Mouse (Mus musculus): ENCODE results near the gene Tecpr2. TPM values are rescaled to one million over a fixed set of nuclear protein-coding genes. Genes with fewer than 3 reads are reported as not detected.

The Tecpr2 gene
- polyA plus RNA-seq, 1 experiment: 20.2 TPM

DNA sequence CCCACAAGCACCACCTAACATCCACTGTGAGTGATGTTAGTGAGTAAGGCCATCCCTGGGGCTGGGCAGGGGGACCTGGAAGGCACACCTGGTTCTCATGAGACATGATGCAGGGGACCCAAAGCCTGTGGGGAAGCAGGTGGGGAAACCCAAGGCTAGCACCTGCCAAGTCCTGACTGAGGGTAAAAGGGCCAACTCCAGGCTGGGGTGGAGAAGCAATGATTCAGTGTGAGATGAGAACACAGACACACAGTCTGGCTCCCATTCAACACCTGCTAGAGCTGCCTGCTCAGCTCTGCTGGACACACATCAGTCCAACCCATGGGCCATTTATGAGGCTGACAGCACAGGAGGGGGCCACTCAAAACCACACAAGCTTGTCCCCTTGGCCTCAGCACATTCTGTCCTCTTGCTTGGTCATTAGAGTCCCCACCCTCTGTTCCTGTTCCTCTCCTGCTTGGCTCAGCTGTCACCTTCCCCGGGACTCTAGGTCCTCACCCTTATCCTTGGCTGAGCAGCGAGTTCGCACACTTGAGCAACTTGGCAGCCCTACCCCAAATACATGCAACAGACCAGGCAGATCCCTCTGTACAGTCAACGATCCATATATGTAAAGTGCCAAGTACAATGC, 86.9 kb downstream of the Tecpr2 start:
- peak in 1 of 2 experiments; percentile 34 for DNase-seq
- WGBS: 33% methylated on average over 4 of the region's 4 CpGs
- H3K27me3 ChIP-seq (ENCODE audit: control insufficient read depth, insufficient read depth, low read length): no peaks in the 10 kb centered on the region
- H3K4me3 ChIP-seq (replicated peaks; ENCODE audit: insufficient read depth, low read depth, low read length): peak overlapping the region; percentile 6
- H3K27ac ChIP-seq (ENCODE audit: insufficient read depth, low read length): no peak overlapping the region
- H3K4me1 ChIP-seq (ENCODE audit: control insufficient read depth, insufficient read depth, low read length): peaks cover 40% of the 10 kb centered on the region
- no peak for TF ChIP-seq CTCF (IDR thresholded peaks at IDR 0.05; ENCODE audit: borderline replicate concordance, insufficient read depth, low read depth, low read length)
- no peak for TF ChIP-seq POLR2A (IDR thresholded peaks at IDR 0.05; ENCODE audit: borderline replicate concordance, insufficient read depth, low read length)

DNA sequence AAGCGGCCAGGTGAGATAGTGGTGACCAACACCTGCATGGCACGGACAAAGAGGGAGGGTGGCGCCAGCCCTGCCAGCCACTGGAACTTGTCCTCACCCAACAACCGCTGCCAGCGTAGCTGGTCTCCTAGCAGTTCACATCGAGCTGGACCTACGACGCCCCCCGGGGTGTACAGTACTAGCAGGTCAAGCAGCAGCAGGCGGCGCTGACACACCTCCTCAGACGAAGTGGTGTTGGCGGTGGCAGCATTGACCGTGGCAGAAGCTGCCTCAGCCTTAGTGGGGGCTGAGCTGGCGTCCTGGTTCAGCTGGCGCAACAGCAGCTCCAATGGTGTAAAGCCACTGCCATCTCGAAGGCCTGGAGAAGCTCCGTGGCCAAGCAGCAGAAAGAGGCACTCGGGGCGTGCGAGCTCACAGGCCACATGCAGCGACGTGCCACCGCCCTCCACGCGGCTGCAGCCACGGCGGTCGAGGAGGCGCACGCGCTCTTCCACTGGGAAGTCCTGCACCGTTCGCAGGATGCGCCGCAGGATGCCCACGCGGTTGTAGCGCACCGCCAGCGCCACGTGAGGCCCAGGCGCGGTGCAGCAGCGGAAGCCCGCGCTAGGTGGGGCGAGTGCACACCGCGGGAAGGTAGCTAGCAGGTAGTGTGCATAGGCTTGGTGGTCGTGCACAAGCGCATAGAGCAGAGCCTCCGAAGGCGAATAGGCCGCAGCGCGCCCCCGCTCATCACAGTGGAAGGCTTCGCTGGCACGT, 87.7 kb downstream of the Tecpr2 start:
- TF ChIP-seq POLR2A (IDR thresholded peaks at IDR 0.05; ENCODE audit: borderline replicate concordance, insufficient read depth, low read length) (no peak), CTCF (IDR thresholded peaks at IDR 0.05; ENCODE audit: borderline replicate concordance, insufficient read depth, low read depth, low read length) (no peak)
- peaks cover 40% of the 10 kb centered on the region for H3K4me1 ChIP-seq (ENCODE audit: control insufficient read depth, insufficient read depth, low read length)
- no peak overlapping the region for H3K4me3 ChIP-seq (replicated peaks; ENCODE audit: insufficient read depth, low read depth, low read length)
- DNase-seq: no peak
- H3K27me3 ChIP-seq (ENCODE audit: control insufficient read depth, insufficient read depth, low read length): no peaks in the 10 kb centered on the region
- WGBS: 93% methylated on average over 60 of the region's 60 CpGs
- no peak overlapping the region for H3K27ac ChIP-seq (ENCODE audit: insufficient read depth, low read length)

- TF ChIP-seq CTCF (IDR thresholded peaks at IDR 0.05; ENCODE audit: borderline replicate concordance, insufficient read depth, low read depth, low read length): no peak
- no peak for TF ChIP-seq POLR2A (IDR thresholded peaks at IDR 0.05; ENCODE audit: borderline replicate concordance, insufficient read depth, low read length)
- 88% methylated on average over 18 of the region's 18 CpGs for whole genome bisulfite sequencing
- no peaks in the 10 kb centered on the region for H3K27me3 ChIP-seq (ENCODE audit: control insufficient read depth, insufficient read depth, low read length)
- DNase-seq: peak; percentile 30 to 38
- H3K27ac ChIP-seq (ENCODE audit: insufficient read depth, low read length): peak overlapping the region; percentile 97
- H3K4me1 ChIP-seq (ENCODE audit: control insufficient read depth, insufficient read depth, low read length): peaks cover 40% of the 10 kb centered on the region
- H3K4me3 ChIP-seq (replicated peaks; ENCODE audit: insufficient read depth, low read depth, low read length): peak overlapping the region; percentile 92
Observed at GRCm38 (mm10) chr12:110977345-110977733, 88.3 kb downstream of the Tecpr2 start.

DNA sequence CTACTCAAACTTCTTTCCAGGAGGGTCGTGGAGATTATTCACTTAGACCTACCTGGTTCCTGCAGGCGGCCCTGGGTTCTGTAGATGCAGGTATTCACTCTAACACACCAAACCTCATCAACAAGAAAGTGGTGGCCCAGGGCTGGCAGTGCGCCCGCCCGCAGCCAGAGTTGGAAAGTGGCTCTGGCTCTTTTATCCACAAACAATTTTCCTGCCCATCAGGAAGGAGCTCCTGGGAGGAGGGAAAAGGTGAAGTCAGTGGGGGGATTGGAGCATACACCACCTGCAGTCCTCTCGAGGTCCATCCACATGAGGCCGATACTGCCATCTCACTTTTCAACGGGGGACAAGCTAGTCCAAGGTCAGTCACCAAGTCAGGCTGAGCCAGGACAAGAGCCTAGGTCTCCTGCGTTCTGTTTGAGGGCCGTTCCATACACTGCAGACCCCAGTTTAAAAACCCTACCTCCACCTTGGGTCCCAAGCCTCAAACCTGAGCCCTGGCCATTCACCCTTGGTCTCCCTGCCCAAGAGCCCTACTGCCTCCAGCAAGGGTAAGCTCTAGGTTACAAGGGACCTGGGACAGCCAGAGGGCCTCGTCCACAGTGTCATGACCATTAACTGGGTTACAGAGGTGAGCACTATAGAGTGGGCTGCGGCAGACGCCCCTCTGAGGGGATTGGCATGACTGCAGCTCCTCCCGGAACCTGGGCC, 89.0 kb downstream of the Tecpr2 start:
- TF ChIP-seq CTCF (IDR thresholded peaks at IDR 0.05; ENCODE audit: borderline replicate concordance, insufficient read depth, low read depth, low read length): no peak
- TF ChIP-seq POLR2A (IDR thresholded peaks at IDR 0.05; ENCODE audit: borderline replicate concordance, insufficient read depth, low read length): no peak
- Histone ChIP-seq H3K27ac (ENCODE audit: insufficient read depth, low read length) (peak overlapping the region; percentile 97), H3K4me1 (ENCODE audit: control insufficient read depth, insufficient read depth, low read length) (peaks cover 40% of the 10 kb centered on the region), H3K4me3 (replicated peaks; ENCODE audit: insufficient read depth, low read depth, low read length) (peak overlapping the region; percentile 92), H3K27me3 (ENCODE audit: control insufficient read depth, insufficient read depth, low read length) (no peaks in the 10 kb centered on the region)
- peak; percentile 67 to 70 for DNase-seq
- WGBS: 19% methylated on average over 14 of the region's 14 CpGs

DNA sequence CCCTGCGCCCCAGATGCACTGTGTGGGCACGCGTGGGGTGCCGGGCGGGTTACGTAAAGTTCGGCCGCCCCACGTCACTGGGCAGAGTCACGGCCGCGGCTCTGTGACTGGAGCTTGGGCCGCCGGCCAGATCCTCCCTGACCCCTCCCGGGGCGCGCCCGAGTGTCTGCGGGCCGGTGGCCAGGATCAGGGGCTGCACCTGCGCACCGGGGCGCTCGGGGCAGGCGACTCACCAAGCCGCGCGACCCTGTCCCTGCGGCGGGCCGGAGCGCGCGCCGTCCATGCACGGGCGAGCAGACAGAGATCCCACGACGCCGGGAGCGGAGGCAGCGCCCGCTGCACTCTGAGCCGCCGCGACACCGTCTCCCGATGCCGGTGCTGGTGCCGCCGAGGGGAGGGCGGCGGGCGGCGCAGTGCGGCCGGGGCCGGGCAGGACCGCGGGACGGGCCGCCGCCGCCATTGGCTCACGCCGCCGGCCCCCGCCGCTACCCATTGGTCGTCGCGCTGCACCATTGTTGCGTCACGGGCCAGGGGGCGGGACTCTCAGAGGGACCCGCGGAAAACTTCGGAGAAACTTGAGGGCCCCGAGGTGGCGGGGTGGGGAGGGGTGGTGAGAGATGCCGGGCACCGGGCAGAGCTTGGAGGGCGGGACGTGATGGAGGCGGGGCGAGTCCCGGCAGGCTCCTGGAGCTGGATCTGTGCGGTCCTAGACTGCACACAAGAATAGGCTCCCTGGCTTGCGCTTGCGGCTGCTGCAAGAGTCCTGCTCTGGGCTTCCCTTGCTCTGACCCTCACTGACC, 89.7 kb downstream of the Tecpr2 start, which contains the start of gene Ankrd9:
Ankrd9 (minus strand) TSS at position 434 of the 800 bp plus-strand sequence.
- H3K4me1 ChIP-seq (ENCODE audit: control insufficient read depth, insufficient read depth, low read length): peaks cover 37% of the 10 kb centered on the region
- TF ChIP-seq POLR2A (IDR thresholded peaks at IDR 0.05; ENCODE audit: borderline replicate concordance, insufficient read depth, low read length): peak; percentile 55
- TF ChIP-seq CTCF (IDR thresholded peaks at IDR 0.05; ENCODE audit: borderline replicate concordance, insufficient read depth, low read depth, low read length): no peak
- H3K27ac ChIP-seq (ENCODE audit: insufficient read depth, low read length): peak within 1 kb of the TSS; percentile 97
- WGBS: under 1% methylated on average over 88 of the region's 90 CpGs
- peak; percentile 93 for DNase-seq
- H3K4me3 ChIP-seq (replicated peaks; ENCODE audit: insufficient read depth, low read depth, low read length): peak within 1 kb of the TSS; percentile 92
- no peaks in the 10 kb centered on the region for H3K27me3 ChIP-seq (ENCODE audit: control insufficient read depth, insufficient read depth, low read length)

DNA sequence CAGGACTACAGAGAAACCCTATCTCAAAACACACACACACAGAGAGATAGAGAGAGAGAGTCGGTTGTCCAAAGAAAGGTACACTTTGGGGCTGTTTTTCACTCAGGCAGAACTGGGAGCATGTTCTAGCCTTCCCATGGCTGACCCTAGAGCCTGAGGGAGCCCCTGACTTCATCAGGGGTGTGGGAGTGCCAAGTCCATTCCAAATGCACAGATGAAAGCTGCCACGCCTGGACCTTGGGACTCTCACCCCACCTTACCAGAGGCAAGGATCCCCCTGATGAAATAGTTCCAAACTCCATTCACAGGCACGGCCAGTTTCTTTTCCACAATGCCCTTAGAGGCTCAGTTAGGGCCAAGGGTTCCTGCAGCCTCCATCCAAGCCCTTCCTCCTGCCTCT, 90.7 kb downstream of the Tecpr2 start:
- H3K4me1 ChIP-seq (ENCODE audit: control insufficient read depth, insufficient read depth, low read length): peaks cover 27% of the 10 kb centered on the region
- H3K27ac ChIP-seq (ENCODE audit: insufficient read depth, low read length): no peak overlapping the region
- TF ChIP-seq CTCF (IDR thresholded peaks at IDR 0.05; ENCODE audit: borderline replicate concordance, insufficient read depth, low read depth, low read length): no peak
- no peak for TF ChIP-seq POLR2A (IDR thresholded peaks at IDR 0.05; ENCODE audit: borderline replicate concordance, insufficient read depth, low read length)
- 89% methylated on average over 3 of the region's 3 CpGs for WGBS
- no peak overlapping the region for H3K4me3 ChIP-seq (replicated peaks; ENCODE audit: insufficient read depth, low read depth, low read length)
- no peaks in the 10 kb centered on the region for H3K27me3 ChIP-seq (ENCODE audit: control insufficient read depth, insufficient read depth, low read length)
- DNase-seq: no peak

GRCm38 (mm10) chr12:110981736-110982135, 92.7 kb downstream of the Tecpr2 start:
- Histone ChIP-seq H3K4me1 (ENCODE audit: control insufficient read depth, insufficient read depth, low read length) (peaks cover 10% of the 10 kb centered on the region), H3K27ac (ENCODE audit: insufficient read depth, low read length) (no peak overlapping the region), H3K4me3 (replicated peaks; ENCODE audit: insufficient read depth, low read depth, low read length) (no peak overlapping the region), H3K27me3 (ENCODE audit: control insufficient read depth, insufficient read depth, low read length) (no peaks in the 10 kb centered on the region)
- WGBS: 88% methylated on average over 3 of the region's 3 CpGs
- no peak for TF ChIP-seq POLR2A (IDR thresholded peaks at IDR 0.05; ENCODE audit: borderline replicate concordance, insufficient read depth, low read length)
- TF ChIP-seq CTCF (IDR thresholded peaks at IDR 0.05; ENCODE audit: borderline replicate concordance, insufficient read depth, low read depth, low read length): no peak
- DNase-seq: no peak
